Mouse (Mus musculus): ENCODE measurements around the gene Cpt1a.

Cpt1a gene

GRCm38 (mm10) chr19:3325771-3326478 is 3.8 kb downstream of the Cpt1a start:
- no peak for DNase-seq

- no peak for DNase-seq
These were observed 4.4 kb downstream of the Cpt1a start for GRCm38 (mm10) chr19:3326479-3327047.

GRCm38 (mm10) chr19:3333247-3333646 is 11.1 kb downstream of the Cpt1a start:
- DNase-seq, result no peak

- DNase-seq, result peak in 1 of 2 experiments; percentile 43
These were observed 11.8 kb downstream of the Cpt1a start for GRCm38 (mm10) chr19:3333694-3334515.

- no peak for DNase-seq
These were observed 12.4 kb downstream of the Cpt1a start for GRCm38 (mm10) chr19:3334550-3334949.

GRCm38 (mm10) chr19:3335917-3336316 is 13.8 kb downstream of the Cpt1a start:
- no peak for DNase-seq

- DNase-seq, result no peak
These were observed 14.5 kb downstream of the Cpt1a start for GRCm38 (mm10) chr19:3336485-3337255.

- no peak for DNase-seq
These were observed 17.1 kb downstream of the Cpt1a start for GRCm38 (mm10) chr19:3339187-3339586.

- no peak for DNase-seq
These were observed 18.9 kb downstream of the Cpt1a start for GRCm38 (mm10) chr19:3341021-3341420.

GRCm38 (mm10) chr19:3343929-3344328 is 21.8 kb downstream of the Cpt1a start:
- no peak for DNase-seq

GRCm38 (mm10) chr19:3344636-3345544 is 22.8 kb downstream of the Cpt1a start:
- no peak for DNase-seq

GRCm38 (mm10) chr19:3347784-3348183 is 25.6 kb downstream of the Cpt1a start:
- DNase-seq, result no peak

GRCm38 (mm10) chr19:3353415-3354111 is 31.4 kb downstream of the Cpt1a start:
- DNase-seq, result no peak

GRCm38 (mm10) chr19:3355096-3355495 is 33.0 kb downstream of the Cpt1a start:
- DNase-seq, result peak in 1 of 2 experiments; percentile 32

- no peak for DNase-seq
These were observed 34.4 kb downstream of the Cpt1a start for GRCm38 (mm10) chr19:3356516-3356915.

- no peak for DNase-seq
These were observed 35.5 kb downstream of the Cpt1a start for GRCm38 (mm10) chr19:3357620-3358019.

- no peak for DNase-seq
These were observed 37.9 kb downstream of the Cpt1a start for GRCm38 (mm10) chr19:3359841-3360588.

GRCm38 (mm10) chr19:3363510-3363909 is 41.4 kb downstream of the Cpt1a start:
- no peak for DNase-seq

GRCm38 (mm10) chr19:3365089-3365488 is 43.0 kb downstream of the Cpt1a start:
- DNase-seq, result no peak

GRCm38 (mm10) chr19:3368276-3368675 is 46.1 kb downstream of the Cpt1a start:
- no peak for DNase-seq

All from spleen, adult 18-20 months (tissue).